Mouse (Mus musculus): ENCODE data around the gene Ptprg.

Gene Ptprg

GRCm38 (mm10) chr14:11819326-11819725 lies 266.0 kb downstream of the Ptprg start:
- DNase-seq (ENCODE audit: low spot score in 2 of 2), result no peak

GRCm38 (mm10) chr14:11822830-11823700 lies 269.7 kb downstream of the Ptprg start:
- DNase-seq (ENCODE audit: low spot score in 2 of 2), result no peak

DNA sequence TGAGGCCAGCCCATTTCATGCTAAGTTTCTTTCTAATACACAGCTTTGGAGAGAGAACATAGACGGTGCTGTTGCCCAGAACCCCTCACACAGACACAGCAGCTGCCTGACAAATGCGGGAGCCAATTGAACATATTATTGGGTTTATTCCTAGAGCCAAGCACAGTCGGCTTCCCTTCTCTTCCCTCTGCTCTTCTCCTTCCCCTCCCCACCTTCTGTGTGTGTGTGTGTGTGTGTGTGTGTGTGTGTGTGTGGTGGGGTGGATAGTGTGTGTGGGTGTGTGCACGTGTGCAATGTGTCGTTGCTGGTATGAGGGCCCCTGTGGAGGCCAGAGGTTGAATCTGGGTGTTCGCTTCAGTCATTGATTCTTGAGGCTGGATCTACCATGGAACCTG lies 270.4 kb downstream of the Ptprg start:
- DNase-seq (ENCODE audit: low spot score in 2 of 2), result no peak

DNA sequence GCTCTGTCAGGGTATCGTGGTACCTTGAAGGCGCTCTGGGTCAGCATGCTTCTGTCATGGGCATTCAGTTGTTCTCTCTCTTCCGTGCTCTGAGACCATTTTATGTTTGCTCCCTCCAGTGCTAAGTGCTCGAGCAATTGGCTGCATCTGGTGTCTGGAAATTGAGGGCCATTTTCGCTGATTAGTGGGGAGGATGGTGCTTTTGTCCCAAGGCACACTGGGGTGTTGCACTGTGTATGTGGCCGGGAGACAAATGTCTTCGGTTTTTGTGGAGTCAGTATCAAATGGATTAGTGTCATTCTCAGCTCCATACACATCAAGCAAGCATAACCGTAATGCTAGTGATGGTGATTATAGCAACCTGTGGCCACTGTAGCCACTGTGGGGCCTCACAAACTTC lies 271.6 kb downstream of the Ptprg start:
- DNase-seq (ENCODE audit: low spot score in 2 of 2), result no peak

DNA sequence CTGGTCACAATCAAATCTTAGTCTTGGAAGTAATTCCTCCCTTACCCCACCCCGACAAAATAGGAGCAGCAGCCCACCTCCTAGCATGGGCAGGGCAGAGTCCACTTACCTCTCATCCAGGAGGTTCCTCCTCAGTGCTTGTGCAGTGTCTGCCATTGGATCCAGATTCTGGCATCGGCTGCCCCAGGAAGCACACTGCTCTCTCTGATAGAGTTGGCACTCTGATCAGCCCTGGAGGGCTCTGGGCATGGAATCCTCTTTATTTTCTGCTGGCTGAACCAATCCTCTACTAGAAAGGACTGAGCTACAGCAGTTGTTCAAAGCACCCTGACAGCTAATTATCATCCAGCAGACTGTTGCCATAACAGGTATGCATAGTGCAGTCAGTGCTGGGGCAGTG lies 272.2 kb downstream of the Ptprg start:
- no peak for DNase-seq (ENCODE audit: low spot score in 2 of 2)

GRCm38 (mm10) chr14:11828086-11828485 lies 274.8 kb downstream of the Ptprg start:
- no peak for DNase-seq (ENCODE audit: low spot score in 2 of 2)

GRCm38 (mm10) chr14:11833678-11834077 lies 280.3 kb downstream of the Ptprg start:
- DNase-seq (ENCODE audit: low spot score in 2 of 2), result no peak

DNA sequence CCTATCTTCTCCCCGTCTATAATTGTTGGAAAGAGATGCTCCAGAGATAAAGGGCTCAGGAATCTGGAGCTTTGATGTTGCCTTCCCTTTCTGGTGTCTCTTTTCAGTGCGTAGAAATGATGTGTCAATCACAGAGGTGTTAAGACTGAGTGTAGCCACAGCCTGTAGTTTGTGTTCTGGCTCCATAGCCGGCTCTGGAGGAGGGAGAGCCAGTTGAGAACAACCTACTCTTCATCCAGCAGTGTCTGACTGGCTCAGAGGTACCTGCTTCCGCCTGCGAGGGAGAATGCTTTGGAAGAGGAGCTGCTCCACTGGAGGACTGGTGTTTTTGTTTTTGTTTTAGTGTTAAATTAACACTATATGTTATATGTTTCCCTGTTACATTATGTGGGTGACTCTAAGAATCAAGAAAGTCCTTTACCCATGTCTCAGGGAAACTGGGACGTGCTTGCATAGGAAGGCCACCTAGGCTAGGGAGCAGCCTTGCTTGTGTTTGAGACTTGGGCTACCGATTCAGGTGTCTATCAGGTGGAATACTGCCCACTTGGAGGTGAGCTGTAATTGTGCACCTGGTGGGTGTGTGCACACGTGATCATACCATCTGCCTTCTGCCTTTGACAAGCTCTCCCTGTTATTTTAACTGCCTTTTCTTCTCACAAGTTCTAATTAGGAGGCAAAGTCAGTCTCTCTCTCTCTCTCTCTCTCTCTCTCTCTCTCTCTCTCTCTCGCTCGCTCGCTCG lies 282.5 kb downstream of the Ptprg start:
- DNase-seq (ENCODE audit: low spot score in 2 of 2), result no peak

DNA sequence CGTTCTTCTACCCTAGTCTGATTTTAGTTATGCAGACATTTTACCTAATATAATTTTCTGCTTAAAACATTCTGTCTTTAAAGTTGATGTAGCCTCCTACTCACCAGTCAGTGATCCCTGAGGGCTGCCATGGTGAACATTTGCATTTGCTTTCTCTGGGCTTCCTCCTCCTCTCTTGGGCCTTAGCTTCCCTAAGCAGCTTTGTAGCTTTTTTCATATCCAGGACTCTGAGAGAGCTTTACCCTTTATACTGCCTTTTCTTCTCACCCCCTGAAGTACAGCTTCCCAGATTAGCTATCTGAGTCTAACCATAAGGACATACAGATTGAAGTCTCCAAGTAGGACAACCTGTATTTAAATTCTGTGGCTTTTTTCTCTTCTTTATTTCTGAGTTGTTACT lies 284.4 kb downstream of the Ptprg start:
- DNase-seq (ENCODE audit: low spot score in 2 of 2), result no peak

- DNase-seq (ENCODE audit: low spot score in 2 of 2), result peak; percentile 49 to 71
Measured at GRCm38 (mm10) chr14:11841621-11842020, 288.3 kb downstream of the Ptprg start.

- peak; percentile 56 for DNase-seq (ENCODE audit: low spot score in 2 of 2)
Measured at GRCm38 (mm10) chr14:11852896-11853295, 299.6 kb downstream of the Ptprg start.

GRCm38 (mm10) chr14:11855499-11855898 lies 302.2 kb downstream of the Ptprg start:
- no peak for DNase-seq (ENCODE audit: low spot score in 2 of 2)

- DNase-seq (ENCODE audit: low spot score in 2 of 2), result no peak
Measured at GRCm38 (mm10) chr14:11857928-11858481, 304.7 kb downstream of the Ptprg start.

GRCm38 (mm10) chr14:11863286-11863685 lies 310.0 kb downstream of the Ptprg start:
- peak; percentile 76 to 83 for DNase-seq (ENCODE audit: low spot score in 2 of 2)

DNA sequence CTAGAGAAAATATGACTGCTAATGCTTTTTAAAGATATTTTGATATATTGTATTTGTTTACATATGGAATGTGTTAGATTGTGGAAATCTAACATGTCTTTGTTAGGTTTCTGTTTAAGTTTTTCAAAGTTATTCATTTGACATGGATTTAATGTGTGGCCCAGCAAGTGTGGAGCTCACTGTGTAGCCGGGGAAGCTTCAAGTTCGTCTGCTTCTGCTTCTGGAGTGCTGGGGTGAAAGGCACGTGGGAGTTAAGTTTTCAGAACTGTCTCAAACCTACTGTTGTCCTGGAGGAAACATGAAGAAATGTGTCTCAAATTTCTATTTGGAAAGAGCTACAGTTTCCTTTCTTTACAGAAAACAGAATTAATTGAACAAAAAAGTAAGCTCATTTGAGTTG lies 311.5 kb downstream of the Ptprg start:
- no peak for DNase-seq (ENCODE audit: low spot score in 2 of 2)

DNA sequence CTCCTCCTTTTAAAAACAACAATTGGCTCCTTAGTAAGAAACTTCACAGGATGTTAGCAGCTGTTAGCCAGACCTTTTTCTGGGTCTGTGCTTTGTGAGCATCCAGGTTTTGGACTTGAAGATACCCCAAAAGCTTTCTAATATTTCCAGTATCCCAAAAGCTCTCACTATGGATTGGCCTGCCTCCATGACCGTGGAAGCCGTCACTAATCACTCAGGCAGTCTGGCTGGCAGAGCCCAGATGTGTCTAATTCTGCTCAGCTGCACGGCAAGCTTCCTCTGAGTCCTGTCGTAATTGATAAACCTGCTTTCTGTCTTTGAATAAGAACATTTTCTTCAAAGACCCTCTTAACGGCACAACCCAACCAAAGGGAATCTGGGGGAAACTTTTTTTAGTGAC lies 312.0 kb downstream of the Ptprg start:
- DNase-seq (ENCODE audit: low spot score in 2 of 2), result no peak

DNA sequence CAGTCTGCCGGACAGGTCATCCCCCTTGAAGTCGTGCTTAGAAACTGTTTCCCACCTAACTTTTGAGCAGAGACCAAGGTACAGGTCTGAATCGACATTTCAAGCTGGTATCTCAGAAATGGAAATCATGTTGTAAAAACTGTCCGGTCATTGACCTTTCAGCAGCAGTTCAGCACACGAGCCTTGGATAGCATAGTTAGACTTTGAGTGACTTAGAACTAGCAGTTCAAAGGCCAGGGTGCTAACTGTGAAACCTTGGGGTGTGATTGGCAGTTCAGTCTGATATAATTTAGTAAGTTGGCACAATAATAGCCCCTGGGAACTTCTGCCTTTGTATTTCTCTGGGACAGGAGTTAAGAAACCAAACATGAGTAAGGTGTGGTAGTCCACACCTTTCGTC lies 312.5 kb downstream of the Ptprg start:
- no peak for DNase-seq (ENCODE audit: low spot score in 2 of 2)

DNA sequence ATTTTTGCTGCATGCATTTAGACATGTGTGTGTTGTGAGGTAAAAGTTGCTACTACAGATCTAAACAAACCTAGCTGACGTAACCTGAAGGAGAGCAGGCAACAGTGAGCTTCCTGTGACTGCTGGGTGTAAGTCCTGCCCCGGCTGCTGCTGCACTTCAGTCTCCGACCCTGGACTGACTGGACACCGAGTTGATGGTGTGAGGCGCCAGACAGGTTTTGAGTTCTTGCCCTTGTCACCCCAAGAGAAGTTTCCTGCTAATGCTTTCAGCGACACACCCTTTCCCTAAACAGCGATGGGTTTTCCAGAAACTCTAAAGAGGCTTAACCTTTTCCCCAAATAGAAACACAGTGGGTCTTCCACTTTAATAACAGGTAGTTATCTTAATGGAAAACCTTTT lies 313.1 kb downstream of the Ptprg start:
- DNase-seq (ENCODE audit: low spot score in 2 of 2), result peak; percentile 71 to 85

GRCm38 (mm10) chr14:11868636-11869035 lies 315.3 kb downstream of the Ptprg start:
- DNase-seq (ENCODE audit: low spot score in 2 of 2), result peak; percentile 77 to 78

GRCm38 (mm10) chr14:11871752-11872344 lies 318.5 kb downstream of the Ptprg start:
- DNase-seq (ENCODE audit: low spot score in 2 of 2), result no peak

- DNase-seq (ENCODE audit: low spot score in 2 of 2), result no peak
Measured at GRCm38 (mm10) chr14:11874266-11874665, 320.9 kb downstream of the Ptprg start.
